Mouse (Mus musculus) small intestine, adult 2 months (tissue): Measurements from ENCODE around the gene Tpcn2.

Experiments used
- CTCF ChIP-seq: fragments of 200-500 bp; IDR thresholded peaks from 2 replicates; pipeline ENCODE4 v1.5.1; 2012; ENCODE audit warnings: low read depth, mild to moderate bottlenecking, control low read depth, inconsistent platforms, low read length, moderate library complexity, mixed read lengths; ENCODE audit not compliant: insufficient replicate concordance, insufficient read length; ENCODE audit errors: extremely low read depth
- POLR2A ChIP-seq: fragments of 200-500 bp; IDR thresholded peaks from 2 replicates; pipeline ENCODE4 v1.6.1; 2012; ENCODE audit warnings: low read depth, mild to moderate bottlenecking, control low read depth, inconsistent platforms, low read length, moderate library complexity

GRCm38 (mm10) chr7:145192836-145193235 lies 91.0 kb downstream of the Tpcn2 start:
- TF ChIP-seq POLR2A, result no peak
- TF ChIP-seq CTCF, result no peak
